Mouse (Mus musculus): ENCODE measurements at regions not wholly inside any gene's neighbourhood (a gene's known extent, or its start where the extent isn't known, plus 50 kb on each side); places are given as distances from the start of the nearest gene placed in this dataset.
"Not testable (repeated sequence)": the region's sequence is repeated elsewhere in the genome, so short reads cannot be mapped to it uniquely, and the experiment has no call there.

DNA sequence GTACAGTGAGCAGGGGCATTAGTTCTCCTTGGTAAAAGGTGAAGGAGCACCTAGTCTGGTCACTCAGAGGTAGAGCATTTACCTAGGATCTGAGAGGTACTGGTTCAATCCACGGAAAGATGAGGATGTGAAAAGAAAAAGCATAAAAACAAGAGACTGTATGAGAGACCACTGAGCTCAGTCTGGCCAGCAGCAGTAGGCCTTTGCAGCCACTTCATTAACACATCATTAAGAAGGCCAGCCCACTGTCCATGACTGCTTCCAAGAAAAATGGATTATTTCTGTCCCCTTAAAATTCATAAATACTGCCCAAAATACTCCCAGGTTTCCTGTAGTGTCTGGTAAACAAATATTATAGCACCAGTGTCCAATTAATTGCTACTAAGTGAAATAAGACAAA lies 499.3 kb upstream of the 4930578C19Rik start:
- no peak for DNase-seq (ENCODE audit: low read depth)

GRCm38 (mm10) chrX:18942612-18943011 lies 481.4 kb upstream of the 4930578C19Rik start:
- no peak for DNase-seq (ENCODE audit: low read depth)

- DNase-seq (ENCODE audit: low read depth) = no peak
These were observed 472.1 kb upstream of the 4930578C19Rik start for GRCm38 (mm10) chrX:18933340-18933739.

DNA sequence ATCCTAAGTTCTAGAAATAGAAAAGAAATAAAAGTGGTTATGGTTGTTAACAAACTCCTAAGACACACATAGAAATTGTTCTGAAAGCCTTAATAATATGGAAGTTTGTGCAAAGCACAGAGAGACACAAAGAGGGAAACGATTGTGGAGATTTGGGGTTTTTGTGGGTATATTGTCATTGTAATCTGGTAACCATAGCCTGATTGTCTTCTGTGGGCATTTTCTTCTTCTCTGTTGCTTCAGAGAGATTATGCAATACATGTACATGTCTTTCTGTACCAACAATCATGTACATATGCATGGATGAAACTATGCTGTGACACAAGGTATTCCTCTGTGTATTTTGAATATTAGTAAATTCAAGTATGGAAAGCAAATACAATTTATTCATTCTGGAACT lies 461.9 kb upstream of the 4930578C19Rik start:
- DNase-seq (ENCODE audit: low read depth) = no peak

DNA sequence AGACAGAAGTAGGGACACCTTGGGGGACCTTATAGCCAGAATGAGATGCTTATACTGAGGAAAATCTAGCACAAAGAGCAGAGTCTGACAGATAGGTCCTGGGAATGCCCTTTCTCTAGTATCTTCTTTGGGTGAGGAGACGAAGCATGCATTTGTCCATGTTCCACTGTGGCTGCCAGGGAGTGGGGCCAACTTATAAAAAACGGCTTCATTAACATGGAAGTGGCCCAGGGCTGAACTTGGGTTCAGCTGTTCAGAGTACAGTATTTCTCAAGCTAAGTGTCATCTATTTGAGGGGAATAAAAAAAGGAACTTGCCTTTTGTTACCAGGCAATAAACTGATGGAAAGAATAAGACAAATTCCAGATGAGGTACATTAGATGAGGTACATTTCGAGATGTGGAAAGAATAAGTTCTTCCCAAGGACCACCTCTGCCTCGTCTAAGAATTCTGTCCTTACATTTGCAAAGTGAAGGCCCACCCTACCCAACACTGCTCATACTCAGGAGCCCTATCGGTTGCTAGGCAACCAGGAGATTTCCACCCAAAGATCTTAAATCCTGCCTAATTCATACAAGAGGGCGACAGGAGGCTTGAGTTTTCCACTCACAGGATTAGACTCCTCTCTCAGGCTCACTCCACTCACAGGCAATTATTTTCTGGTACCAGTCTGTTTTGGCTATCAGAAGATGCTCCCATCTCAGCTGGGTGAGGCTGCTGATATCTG lies 460.3 kb upstream of the 4930578C19Rik start:
- peak; percentile 1 for DNase-seq (ENCODE audit: low read depth)

GRCm38 (mm10) chrX:18882784-18883171 lies 421.6 kb upstream of the 4930578C19Rik start:
- no peak for DNase-seq (ENCODE audit: low read depth)

- DNase-seq (ENCODE audit: low read depth) = peak; percentile 82
These were observed 421.0 kb upstream of the 4930578C19Rik start for GRCm38 (mm10) chrX:18882088-18882783.

- no peak for DNase-seq (ENCODE audit: low read depth)
These were observed 414.5 kb upstream of the 4930578C19Rik start for GRCm38 (mm10) chrX:18875734-18876133.

DNA sequence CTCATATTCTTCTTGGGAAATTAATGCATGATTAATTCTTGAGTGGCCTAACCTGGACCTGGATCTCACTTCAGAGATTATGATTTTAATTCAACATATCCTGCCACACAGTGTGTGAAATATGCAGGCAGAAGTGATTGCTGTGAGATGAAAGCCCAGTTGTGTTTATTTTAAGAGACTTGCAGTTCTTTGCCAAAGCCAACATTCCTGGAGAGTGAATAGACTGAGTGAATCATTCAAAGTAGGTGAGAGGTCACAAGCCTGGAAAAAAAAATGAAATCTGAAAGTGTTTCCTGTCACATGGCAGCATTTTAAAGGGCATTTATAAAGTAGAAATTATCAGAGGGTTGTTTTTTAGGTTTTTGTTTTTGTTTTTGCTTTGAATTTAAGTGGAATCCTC lies 412.9 kb upstream of the 4930578C19Rik start:
- DNase-seq (ENCODE audit: low read depth) = peak; percentile 77

DNA sequence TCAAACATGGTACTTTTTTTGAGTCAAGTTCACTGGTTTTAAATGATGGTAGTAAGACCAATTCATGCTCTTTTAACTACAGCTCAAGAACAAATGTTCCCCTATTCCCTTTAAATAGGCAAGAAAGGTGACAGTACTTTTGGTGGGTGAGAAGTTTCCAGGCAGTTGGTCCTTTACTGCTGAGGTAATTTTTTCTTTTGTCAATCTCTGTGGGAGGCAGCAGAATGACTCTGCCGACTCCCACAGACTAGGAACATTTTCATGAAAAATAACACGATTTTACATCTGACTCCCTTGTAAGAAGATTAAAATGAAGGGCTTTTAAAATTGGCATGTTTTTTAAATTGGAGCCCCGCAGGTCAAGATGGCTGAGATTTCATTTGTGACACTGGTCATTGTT lies 377.5 kb upstream of the 4930578C19Rik start:
- no peak for DNase-seq (ENCODE audit: low read depth)

DNA sequence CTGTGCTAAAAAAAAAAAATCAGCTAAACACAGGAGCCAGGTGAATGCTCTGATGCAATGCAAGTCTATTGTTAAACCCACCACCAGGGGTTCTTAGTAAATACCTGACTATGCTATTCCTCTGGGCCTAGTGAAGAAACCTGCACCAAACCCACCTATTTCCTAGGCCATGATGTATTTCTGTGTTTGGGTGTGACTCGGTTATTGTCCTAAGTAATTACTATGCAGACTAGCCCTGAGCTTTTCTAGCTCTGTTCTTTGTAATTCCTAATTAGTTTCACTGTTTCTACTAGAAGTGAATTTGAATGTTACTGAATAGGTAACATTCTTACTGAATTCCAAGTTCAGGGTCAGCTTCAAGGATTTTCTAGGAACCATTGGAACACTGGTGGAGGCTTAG lies 363.8 kb upstream of the 4930578C19Rik start:
- DNase-seq (ENCODE audit: low read depth) = not testable (repeated sequence)

- DNase-seq (ENCODE audit: low read depth) = no peak
These were observed 353.3 kb upstream of the 4930578C19Rik start for GRCm38 (mm10) chrX:18814441-18814973.
